13 mouse cellular contexts compared by ENCODE assay signal in genomic region chr3:137100627-137101404, GRCm38 (mm10).
DNase-seq lines count a peak whose midpoint lies in the region; ATAC-seq lines count a peak whose summit lies in the region.
"Had no signal": no experiment of that assay in that cellular context is flagged by ENCODE, and none has a peak within 500 bp of the region (broad histone marks: within the 10 kb centered on the region; RNA-seq: fewer than 3 reads in every experiment).

No protein-coding gene starts in this region.

- no peak overlapping the region for H3K27ac ChIP-seq in kidney, embryonic 16.5 days (ENCODE audit: low read length)

- no peak for ATAC-seq in kidney, embryonic 16.5 days (ENCODE audit: low FRiP score, low TSS enrichment)

- no peaks in the 10 kb centered on the region for H3K36me3 ChIP-seq in kidney, embryonic 16.5 days (ENCODE audit: insufficient read depth, low read length)

- H3K9me3 ChIP-seq in kidney, embryonic 16.5 days (ENCODE audit: low read length) = no peaks in the 10 kb centered on the region

- no peak overlapping the region for H3K4me2 ChIP-seq in kidney, embryonic 16.5 days (replicated peaks; ENCODE audit: low read depth, low read length)

- no peak overlapping the region for H3K9ac ChIP-seq in kidney, embryonic 16.5 days (replicated peaks; ENCODE audit: low read length)

- WGBS in kidney, embryonic 16.5 days = 48% methylated on average over 4 of the region's 4 CpGs

- peak; percentile 57 to 76 for DNase-seq in layer of hippocampus, adult 18-20 months (ENCODE audit: low spot score in 2 of 2)
- no peak for DNase-seq in layer of hippocampus, adult 9-10 months (ENCODE audit: low spot score)
- DNase-seq in cerebellum, adult 8-10 months = peak; percentile 68
- DNase-seq in frontal cortex, postnatal 10 days (ENCODE audit: low spot score in 2 of 2) = peak; percentile 17 to 22
- DNase-seq in retina, embryonic 14.5 days (ENCODE audit: low spot score) = peak; percentile 22
- no peak for DNase-seq in T-cell, adult 2 months (ENCODE audit: low spot score)
- no peak for DNase-seq in spleen, adult 18-20 months
- DNase-seq: heart, postnatal 10 days; kidney, adult 2 months; liver; lung, postnatal 36 days had no signal

- no peaks in the 10 kb centered on the region for H3K4me1 ChIP-seq in kidney, embryonic 16.5 days (ENCODE audit: insufficient read depth, low read length)

- H3K4me3 ChIP-seq in kidney, embryonic 16.5 days (ENCODE audit: low read length) = no peak overlapping the region

- H3K27me3 ChIP-seq in kidney, embryonic 16.5 days (ENCODE audit: insufficient read depth, low read length) = no peaks in the 10 kb centered on the region
- H3K27me3 ChIP-seq: CH12.LX had no signal

Comparison
In these comparisons a context has a peak if more than half of its experiments do, and no peak if none do; other contexts are left out.
1. DNase-seq: peak in layer of hippocampus, adult 18-20 months (2 of 2), cerebellum, adult 8-10 months (single experiment), frontal cortex, postnatal 10 days (2 of 2) and retina, embryonic 14.5 days (single experiment); none in layer of hippocampus, adult 9-10 months (single experiment), T-cell, adult 2 months (single experiment) and spleen, adult 18-20 months (0 of 2).